Mouse (Mus musculus): ENCODE measurements at regions not wholly inside any gene's neighbourhood (a gene's known extent, or its start where the extent isn't known, plus 50 kb on each side); places are given as distances from the start of the nearest gene placed in this dataset.

DNA sequence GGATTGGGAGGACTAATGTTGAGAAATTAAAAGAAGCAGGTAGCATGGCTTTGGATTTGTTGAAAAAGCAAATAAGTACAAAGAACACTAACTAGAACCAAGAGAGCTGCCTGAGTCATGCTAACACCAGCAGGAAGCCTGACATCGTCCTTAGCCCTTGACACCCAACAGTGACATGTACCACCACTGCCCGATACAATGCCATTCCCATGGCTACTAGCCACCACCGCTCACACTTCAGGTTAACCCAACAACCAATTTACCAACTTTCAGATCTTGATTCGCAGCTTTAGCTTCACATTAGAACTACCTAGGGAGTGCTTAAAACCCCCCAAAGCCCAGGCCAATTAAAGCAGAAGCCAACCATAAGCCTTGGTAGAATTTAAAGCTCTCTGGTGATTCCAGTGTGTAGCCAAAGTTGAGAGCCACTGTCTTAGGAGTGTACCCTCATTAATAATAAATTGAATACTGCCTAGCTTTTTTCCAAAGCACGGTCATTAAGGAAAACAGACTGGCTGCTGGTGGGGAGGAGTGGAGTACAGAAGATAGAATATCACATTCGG is 96.2 kb upstream of the Fyn start:
- TF ChIP-seq CTCF (IDR thresholded peaks at IDR 0.05; ENCODE audit: low read depth, low read length) (no peak), POLR2A (IDR thresholded peaks at IDR 0.05; ENCODE audit: insufficient read depth, low read length) (no peak), EP300 (IDR thresholded peaks at IDR 0.05; ENCODE audit: insufficient read depth, low read depth, low read length) (no peak)

Measured in ES-Bruce4 (cell line).